Mouse (Mus musculus): ENCODE results near the gene Impdh2.

DNA sequence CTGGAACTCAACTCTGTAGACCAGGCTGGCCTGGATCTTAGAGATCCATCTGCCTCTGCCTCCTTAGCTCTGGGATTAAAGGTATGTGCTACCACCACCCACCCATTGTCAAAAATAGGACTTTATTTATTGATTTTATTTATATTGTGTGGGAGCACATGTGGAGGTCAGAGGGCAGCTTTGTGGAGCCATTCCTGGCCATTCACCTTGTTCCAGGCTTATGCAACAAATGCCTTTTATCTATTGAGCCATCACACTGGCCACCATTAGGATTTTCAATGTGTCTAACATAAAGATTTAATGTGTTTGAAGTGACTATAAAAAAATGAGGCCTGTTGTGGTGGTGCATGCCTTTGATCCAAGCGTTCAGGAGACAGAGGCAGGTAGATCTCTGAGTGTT lies 28.6 kb upstream of the Impdh2 start:
- TF ChIP-seq TAL1 (IDR thresholded peaks at IDR 0.05; ENCODE audit: low read length) (no peak), GATA1 (IDR thresholded peaks at IDR 0.05; ENCODE audit: low read length) (no peak)

Data from erythroblast, embryonic 14.5 days (primary cell).